Mouse (Mus musculus): ENCODE data around the gene Pdia2. TPM values are rescaled to one million over a fixed set of nuclear protein-coding genes. Genes with fewer than 3 reads are reported as not detected.

The Pdia2 gene
- 21.8 and 28.3 TPM in 2 replicates for polyA plus RNA-seq (2012; rRNA removed)

DNA sequence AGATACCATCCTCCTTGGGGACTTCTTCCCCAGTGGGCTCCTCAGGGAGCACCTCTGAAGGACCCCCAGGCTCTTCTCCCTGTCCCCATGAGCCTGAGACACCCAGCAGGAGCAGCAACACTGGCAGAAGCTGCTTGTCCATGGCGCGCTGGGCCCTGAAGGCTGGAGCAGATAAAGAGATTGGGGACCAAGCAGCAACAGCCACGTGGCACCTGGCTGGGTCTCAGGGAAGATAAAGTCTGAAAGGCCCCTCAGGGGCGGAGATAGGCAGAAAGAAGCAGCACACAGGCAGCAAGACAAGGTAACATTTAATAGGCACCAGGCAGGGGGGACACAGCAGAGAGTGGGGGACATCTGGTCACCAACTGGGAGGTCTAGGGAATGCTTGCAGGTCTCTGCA is at the start of gene Pdia2:
Gene Pdia2 (minus strand): TSS at position 196 of the 400 bp plus-strand sequence.

DNA sequence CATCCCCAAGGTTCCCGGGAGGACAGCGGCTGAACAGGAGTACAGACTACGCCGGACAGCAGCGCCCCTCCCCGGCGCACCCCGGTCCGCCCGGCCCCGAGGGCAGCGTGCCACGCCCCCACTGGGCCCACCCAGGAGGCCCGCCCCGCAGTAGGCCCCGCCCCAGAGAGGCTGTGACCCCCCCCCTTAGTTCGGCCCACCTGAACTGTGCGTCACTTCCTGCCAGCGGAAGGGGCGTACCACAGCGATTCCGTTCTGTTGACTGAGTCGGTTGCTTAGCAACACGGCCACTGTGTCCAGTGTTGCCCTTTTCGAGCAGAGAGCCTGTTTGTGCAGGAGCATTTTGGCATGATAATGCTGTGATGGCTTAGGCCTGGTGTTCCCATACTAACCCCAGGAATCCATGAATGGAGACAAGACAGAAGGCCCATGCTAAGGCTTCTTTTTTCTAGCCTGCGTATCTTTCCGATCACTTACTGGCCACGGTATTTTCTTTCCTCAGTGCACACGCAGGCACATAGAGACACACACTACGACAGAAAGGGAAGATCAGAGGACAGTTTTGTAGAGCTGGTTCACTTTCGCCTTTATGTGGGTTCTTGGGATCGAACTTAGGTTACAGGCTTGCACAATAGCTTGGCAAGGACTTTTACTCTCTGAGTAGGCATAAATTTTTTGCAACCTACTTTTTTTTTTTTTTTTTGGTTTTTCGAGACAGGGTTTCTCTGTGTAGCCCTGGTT is 45.4 kb upstream of the Pdia2 start, which contains the start of gene Fam234a:
Gene Fam234a (minus strand): TSS at position 142 of the 741 bp plus-strand sequence.

DNA sequence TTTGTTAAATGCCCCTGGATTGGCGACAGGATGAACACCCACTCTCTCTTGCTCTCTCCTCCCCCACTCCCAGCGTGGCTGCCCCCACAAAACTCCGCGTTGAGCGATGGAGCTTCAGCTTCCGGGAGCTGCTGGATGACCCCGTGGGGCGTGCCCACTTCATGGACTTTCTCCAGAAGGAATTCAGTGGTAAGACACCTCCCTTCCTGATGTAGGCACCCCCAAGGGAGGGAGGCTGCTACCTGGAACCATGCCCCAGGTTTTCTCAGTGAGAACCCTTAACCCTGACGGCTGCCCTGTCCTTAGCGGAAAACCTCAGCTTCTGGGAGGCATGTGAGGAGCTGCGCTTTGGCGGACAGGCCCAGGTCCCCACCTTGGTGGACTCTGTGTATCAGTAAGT is 8.8 kb upstream of the Pdia2 start, which contains the start of gene Arhgdig:
Gene Arhgdig (minus strand): TSS at position 101 of the 400 bp plus-strand sequence.

DNA sequence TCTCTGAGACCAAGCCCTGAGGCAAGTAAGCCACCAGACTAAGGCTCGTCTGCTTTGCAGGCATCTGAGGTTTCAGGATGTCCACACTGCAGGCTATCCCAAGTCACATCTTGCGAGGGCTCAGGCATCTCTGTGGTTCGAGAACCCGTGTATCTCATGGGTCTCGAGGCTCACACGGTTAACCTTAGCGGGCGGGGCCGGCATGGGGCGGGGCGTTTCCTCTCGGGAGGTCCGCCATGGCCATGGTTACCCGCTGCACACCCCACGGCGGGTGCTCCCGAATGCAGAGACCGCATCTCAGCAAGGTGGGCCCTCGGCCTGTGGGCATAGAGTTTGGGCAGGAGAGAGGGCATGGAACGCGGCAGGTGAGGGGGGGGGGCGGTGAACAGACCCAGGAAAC is 3.9 kb upstream of the Pdia2 start, which contains the start of gene Rgs11:
Gene Rgs11 (plus strand): TSS at position 215 of the 400 bp plus-strand sequence.

Other genes with a start within 250 kb of the Pdia2 start
- gene A930017K11Rik, start 246.5 kb downstream of the Pdia2 start, polyA plus RNA-seq (2012; rRNA removed) = 0.14 and 0.16 TPM in 2 replicates
- 6.4 and 7.9 TPM in 2 replicates for gene Capn15, start 213.3 kb downstream of the Pdia2 start, polyA plus RNA-seq (2012; rRNA removed)
- gene Rab11fip3, start 129.5 kb downstream of the Pdia2 start, polyA plus RNA-seq (2012; rRNA removed) = 2.2 and 2.3 TPM in 2 replicates
- gene Decr2, start 108.8 kb downstream of the Pdia2 start, polyA plus RNA-seq (2012; rRNA removed) = 6.4 and 7.8 TPM in 2 replicates
- 48.3 and 52.3 TPM in 2 replicates for gene Nme4, start 103.5 kb downstream of the Pdia2 start, polyA plus RNA-seq (2012; rRNA removed)
- 2.7 and 2.9 TPM in 2 replicates for gene Tmem8, start 85.8 kb downstream of the Pdia2 start, polyA plus RNA-seq (2012; rRNA removed)
- gene Mrpl28, start 75.6 kb downstream of the Pdia2 start, polyA plus RNA-seq (2012; rRNA removed) = 50.9 and 59.1 TPM in 2 replicates
- gene Axin1, start 60.4 kb downstream of the Pdia2 start, polyA plus RNA-seq (2012; rRNA removed) = 9.3 and 10.6 TPM in 2 replicates
- gene Rgs11, start 3.9 kb upstream of the Pdia2 start, polyA plus RNA-seq (2012; rRNA removed) = 0.28 and 0.46 TPM in 2 replicates
- gene Arhgdig, start 8.7 kb upstream of the Pdia2 start, polyA plus RNA-seq (2012; rRNA removed) = 11.0 and 12.5 TPM in 2 replicates
- gene Fam234a, start 45.2 kb upstream of the Pdia2 start, polyA plus RNA-seq (2012; rRNA removed) = 5.2 and 6.4 TPM in 2 replicates
- gene Luc7l, start 53.8 kb upstream of the Pdia2 start, polyA plus RNA-seq (2012; rRNA removed) = 20.9 and 24.8 TPM in 2 replicates
- gene Neurl1b, start 215.7 kb upstream of the Pdia2 start, polyA plus RNA-seq (2012; rRNA removed) = 0.08 and 0.09 TPM in 2 replicates

Measured in liver, embryonic 14 days (tissue).